Mouse (Mus musculus): ENCODE measurements at regions not wholly inside any gene's neighbourhood (a gene's known extent, or its start where the extent isn't known, plus 50 kb on each side); places are given as distances from the start of the nearest gene placed in this dataset.

DNA sequence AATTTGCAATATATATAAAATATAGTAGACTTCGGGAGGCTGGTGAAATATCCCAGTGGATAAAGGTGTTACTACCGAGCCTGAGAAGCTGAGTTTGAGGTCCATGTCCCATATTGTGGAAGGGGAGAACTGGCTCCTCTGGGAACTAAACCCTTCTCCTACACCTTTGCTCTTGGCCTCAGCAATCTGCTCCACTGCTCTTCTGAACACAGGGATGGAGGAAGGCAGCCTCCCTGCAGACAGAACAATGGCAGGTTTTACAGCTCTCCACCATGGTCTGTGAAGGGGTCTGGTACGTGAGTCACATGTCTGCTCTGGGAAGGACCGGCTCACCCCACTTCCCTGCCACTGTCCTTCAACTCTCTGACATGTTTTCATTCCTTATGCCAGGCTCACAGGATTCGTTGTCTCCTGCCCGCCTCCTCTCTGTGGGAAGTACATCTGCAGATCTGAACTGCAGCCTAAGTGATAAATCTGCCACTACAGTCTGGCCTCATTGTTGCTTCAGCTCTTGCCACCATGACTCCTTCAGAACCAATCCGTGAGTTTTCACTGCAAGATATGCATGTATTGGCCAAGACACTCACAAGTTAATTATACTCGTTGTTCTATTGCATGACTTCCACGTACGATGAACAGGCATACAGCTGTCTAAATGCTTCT, 220.0 kb upstream of the Gm9767 start:
- in situ Hi-C loops (cut with MboI; ENCODE audit: low pct_unique_long_range_greater_than_20kb in 1 of 2, low sequenced_read_pairs in 2 of 2, unreplicated experiment in 1 of 2), result no loop called here

- in situ Hi-C loops (cut with MboI; ENCODE audit: low pct_unique_long_range_greater_than_20kb in 1 of 2, low sequenced_read_pairs in 2 of 2, unreplicated experiment in 1 of 2), result no loop called here
These were observed 233.7 kb upstream of the Gm9767 start for GRCm38 (mm10) chr10:25844348-25844747.

- in situ Hi-C loops (cut with MboI; ENCODE audit: low pct_unique_long_range_greater_than_20kb in 1 of 2, low sequenced_read_pairs in 2 of 2, unreplicated experiment in 1 of 2), result no loop called here
These were observed 248.8 kb upstream of the Gm9767 start for GRCm38 (mm10) chr10:25829275-25829674.

- in situ Hi-C loops (cut with MboI; ENCODE audit: low pct_unique_long_range_greater_than_20kb in 1 of 2, low sequenced_read_pairs in 2 of 2, unreplicated experiment in 1 of 2), result no loop called here
These were observed 268.2 kb upstream of the Smlr1 start for GRCm38 (mm10) chr10:25804223-25804622.

GRCm38 (mm10) chr10:25801499-25801898, 265.4 kb upstream of the Smlr1 start:
- in situ Hi-C loops (cut with MboI; ENCODE audit: low pct_unique_long_range_greater_than_20kb in 1 of 2, low sequenced_read_pairs in 2 of 2, unreplicated experiment in 1 of 2), result no loop called here

- in situ Hi-C loops (cut with MboI; ENCODE audit: low pct_unique_long_range_greater_than_20kb in 1 of 2, low sequenced_read_pairs in 2 of 2, unreplicated experiment in 1 of 2), result no loop called here
These were observed 262.8 kb upstream of the Smlr1 start for GRCm38 (mm10) chr10:25798881-25799280.

DNA sequence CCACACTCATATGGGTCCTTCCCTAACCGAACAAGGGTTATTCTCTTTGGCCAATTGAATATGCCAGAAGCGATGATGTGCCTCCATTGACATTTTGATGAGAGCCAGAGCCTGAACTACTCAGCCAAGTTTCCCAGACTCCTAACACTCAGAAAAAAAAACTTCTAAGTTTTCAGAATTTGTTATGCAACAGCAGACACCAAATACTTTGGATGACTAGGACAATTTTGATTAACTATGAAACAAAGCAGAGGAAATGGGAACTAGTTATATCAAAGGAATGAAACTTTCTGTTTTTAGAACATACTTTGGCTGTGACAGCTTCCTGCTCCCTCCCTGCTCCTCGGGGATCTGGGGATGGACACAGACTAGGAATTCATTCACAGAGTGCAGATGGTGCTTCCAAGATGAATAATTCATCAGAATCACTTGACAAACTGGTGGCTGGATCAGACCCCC, 254.3 kb upstream of the Smlr1 start:
- in situ Hi-C loops (cut with MboI; ENCODE audit: low pct_unique_long_range_greater_than_20kb in 1 of 2, low sequenced_read_pairs in 2 of 2, unreplicated experiment in 1 of 2), result no loop called here

DNA sequence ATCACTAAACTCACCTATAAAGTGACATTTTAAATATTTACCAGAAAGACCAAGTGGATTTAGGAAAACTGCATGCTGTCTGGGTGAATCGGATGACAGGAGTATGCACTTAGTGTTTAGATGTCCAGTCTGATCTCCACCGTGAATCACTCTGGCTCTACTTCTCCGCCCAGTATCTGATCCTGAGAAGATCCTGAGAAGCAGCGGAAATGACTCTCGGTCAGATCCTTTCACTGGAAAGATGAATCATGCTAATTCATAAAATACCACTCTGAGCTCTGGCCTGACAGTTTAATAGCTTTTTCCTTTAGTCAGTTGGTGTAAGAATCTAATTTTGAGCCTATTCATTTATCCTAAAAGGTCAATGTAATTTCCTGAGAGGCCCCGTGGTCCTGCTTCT, 252.6 kb upstream of the Smlr1 start:
- in situ Hi-C loops (cut with MboI; ENCODE audit: low pct_unique_long_range_greater_than_20kb in 1 of 2, low sequenced_read_pairs in 2 of 2, unreplicated experiment in 1 of 2), result no loop called here

DNA sequence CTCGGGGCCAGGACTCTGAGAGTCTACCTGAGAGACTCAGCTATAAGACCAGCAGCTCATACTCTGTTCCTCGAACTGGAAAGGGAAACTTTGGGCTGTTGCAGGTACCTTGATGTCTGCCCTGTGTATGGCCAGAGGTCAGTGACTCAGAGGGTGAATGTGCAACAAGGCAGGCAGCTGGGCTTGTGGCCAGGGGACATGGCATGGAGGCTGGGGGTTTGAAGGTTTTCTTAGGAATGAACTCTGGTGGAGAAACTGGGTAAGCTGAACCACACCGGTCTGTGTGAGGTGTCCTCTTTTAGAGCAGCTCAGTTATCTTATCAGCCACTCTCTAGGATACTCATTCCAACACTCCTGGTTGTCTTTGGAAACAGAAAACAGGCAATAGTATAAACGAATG, 251.9 kb upstream of the Smlr1 start:
- in situ Hi-C loops (cut with MboI; ENCODE audit: low pct_unique_long_range_greater_than_20kb in 1 of 2, low sequenced_read_pairs in 2 of 2, unreplicated experiment in 1 of 2), result no loop called here

GRCm38 (mm10) chr10:25783861-25784260, 247.8 kb upstream of the Smlr1 start:
- in situ Hi-C loops (cut with MboI; ENCODE audit: low pct_unique_long_range_greater_than_20kb in 1 of 2, low sequenced_read_pairs in 2 of 2, unreplicated experiment in 1 of 2), result no loop called here

DNA sequence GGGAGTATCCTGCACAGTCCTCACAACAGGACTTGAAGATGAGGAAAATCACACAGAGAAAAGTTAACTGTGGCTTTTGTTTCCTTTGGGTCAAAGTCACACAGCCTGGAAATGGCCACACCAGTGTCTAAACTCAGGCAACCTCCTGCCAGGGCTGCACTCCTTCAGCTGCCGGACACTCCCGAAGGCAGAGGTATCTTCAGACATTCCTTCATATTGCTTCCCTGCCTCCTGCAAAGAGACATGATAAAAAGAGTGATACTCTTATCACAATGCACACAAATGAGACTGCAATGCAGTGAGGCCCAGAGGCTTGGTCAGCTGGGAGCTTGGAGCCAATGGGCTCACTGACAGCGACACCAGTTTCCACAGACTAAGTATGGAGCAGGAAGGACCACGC, 243.4 kb upstream of the Smlr1 start:
- in situ Hi-C loops (cut with MboI; ENCODE audit: low pct_unique_long_range_greater_than_20kb in 1 of 2, low sequenced_read_pairs in 2 of 2, unreplicated experiment in 1 of 2), result no loop called here

- in situ Hi-C loops (cut with MboI; ENCODE audit: low pct_unique_long_range_greater_than_20kb in 1 of 2, low sequenced_read_pairs in 2 of 2, unreplicated experiment in 1 of 2), result no loop called here
These were observed 241.7 kb upstream of the Smlr1 start for GRCm38 (mm10) chr10:25777717-25778116.

GRCm38 (mm10) chr10:25776697-25777096, 240.6 kb upstream of the Smlr1 start:
- in situ Hi-C loops (cut with MboI; ENCODE audit: low pct_unique_long_range_greater_than_20kb in 1 of 2, low sequenced_read_pairs in 2 of 2, unreplicated experiment in 1 of 2), result no loop called here

DNA sequence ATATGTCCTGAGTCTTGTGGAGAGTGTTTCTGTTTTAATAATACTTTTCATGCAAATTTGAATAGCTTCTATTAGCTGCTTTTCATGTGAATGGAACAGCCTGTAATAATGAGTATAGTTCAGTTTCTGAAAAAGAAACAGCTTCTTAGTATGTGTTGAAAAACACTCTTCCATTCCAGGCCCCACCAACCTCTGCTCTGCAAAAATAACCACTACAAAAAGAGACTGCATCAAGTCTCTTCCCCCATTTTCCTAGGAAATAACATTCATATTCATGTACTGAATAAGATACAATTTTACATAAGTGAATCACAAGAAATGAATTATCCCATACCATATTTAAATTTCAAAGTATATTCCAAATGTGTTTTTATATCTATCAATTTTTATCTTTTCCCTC, 234.0 kb upstream of the Smlr1 start:
- in situ Hi-C loops (cut with MboI; ENCODE audit: low pct_unique_long_range_greater_than_20kb in 1 of 2, low sequenced_read_pairs in 2 of 2, unreplicated experiment in 1 of 2), result no loop called here

- in situ Hi-C loops (cut with MboI; ENCODE audit: low pct_unique_long_range_greater_than_20kb in 1 of 2, low sequenced_read_pairs in 2 of 2, unreplicated experiment in 1 of 2), result no loop called here
These were observed 232.4 kb upstream of the Smlr1 start for GRCm38 (mm10) chr10:25768456-25768855.

DNA sequence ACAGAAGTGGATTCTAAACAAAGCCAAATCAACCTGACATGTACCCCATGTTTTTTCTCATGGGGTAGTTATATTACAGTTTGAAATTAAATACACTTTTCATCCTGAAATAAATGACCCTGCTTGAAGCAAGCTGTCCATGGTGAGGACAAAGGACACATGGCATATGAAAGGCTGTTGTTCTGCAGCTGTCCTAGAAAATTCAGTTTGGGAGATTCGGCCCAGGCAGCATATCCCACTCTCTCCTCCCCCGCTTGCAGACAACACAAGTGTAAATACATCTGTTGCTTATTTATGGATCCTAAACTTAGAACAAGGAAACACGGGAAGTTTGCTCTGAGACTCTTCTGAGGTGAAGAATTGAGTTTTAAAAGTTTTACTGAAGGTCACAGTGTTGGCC, 218.2 kb upstream of the Smlr1 start:
- in situ Hi-C loops (cut with MboI; ENCODE audit: low pct_unique_long_range_greater_than_20kb in 1 of 2, low sequenced_read_pairs in 2 of 2, unreplicated experiment in 1 of 2), result no loop called here

- in situ Hi-C loops (cut with MboI; ENCODE audit: low pct_unique_long_range_greater_than_20kb in 1 of 2, low sequenced_read_pairs in 2 of 2, unreplicated experiment in 1 of 2), result no loop called here
These were observed 206.6 kb upstream of the Smlr1 start for GRCm38 (mm10) chr10:25742678-25743077.

GRCm38 (mm10) chr10:25740956-25741355, 204.9 kb upstream of the Smlr1 start:
- in situ Hi-C loops (cut with MboI; ENCODE audit: low pct_unique_long_range_greater_than_20kb in 1 of 2, low sequenced_read_pairs in 2 of 2, unreplicated experiment in 1 of 2), result no loop called here

- in situ Hi-C loops (cut with MboI; ENCODE audit: low pct_unique_long_range_greater_than_20kb in 1 of 2, low sequenced_read_pairs in 2 of 2, unreplicated experiment in 1 of 2), result no loop called here
These were observed 194.4 kb upstream of the Smlr1 start for GRCm38 (mm10) chr10:25730470-25730869.

DNA sequence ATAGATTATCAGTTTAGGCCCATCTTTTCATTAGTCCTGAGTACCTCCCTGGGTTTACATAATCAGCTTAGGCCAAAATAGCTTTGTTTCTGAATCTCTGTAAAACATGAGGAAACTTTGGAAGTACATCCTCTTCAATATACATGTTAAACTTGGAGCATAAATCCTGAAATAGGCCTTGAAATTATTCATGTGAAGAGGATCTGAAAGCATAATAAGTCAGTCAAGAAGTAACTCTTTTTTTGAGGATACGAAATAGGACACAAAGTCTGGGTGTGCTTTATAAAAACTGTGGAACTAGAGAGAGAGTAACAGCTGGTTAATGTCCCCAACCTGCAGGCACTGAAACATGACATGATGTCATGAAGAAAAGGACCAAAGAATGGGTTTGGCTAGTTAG, 187.9 kb upstream of the Smlr1 start:
- in situ Hi-C loops (cut with MboI; ENCODE audit: low pct_unique_long_range_greater_than_20kb in 1 of 2, low sequenced_read_pairs in 2 of 2, unreplicated experiment in 1 of 2), result no loop called here

DNA sequence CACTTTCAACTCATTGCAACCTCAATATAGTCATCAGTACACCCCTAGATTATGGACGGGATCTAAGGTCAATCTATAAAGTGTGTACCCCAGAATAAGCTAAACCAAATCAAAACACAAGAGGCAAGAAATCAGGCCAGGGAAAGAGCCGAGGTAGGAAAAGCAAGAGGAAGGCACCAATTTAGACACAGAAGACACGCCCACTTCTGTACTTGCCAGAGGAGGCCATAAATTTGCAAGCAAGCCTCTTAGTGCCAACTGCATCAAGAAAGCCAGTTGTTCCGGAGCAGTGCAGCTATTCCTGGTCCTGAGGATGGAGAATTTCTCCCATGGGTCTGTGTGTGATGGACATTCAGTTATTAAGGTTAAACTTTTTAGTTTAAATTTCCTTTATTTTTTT, 179.7 kb upstream of the Smlr1 start:
- in situ Hi-C loops (cut with MboI; ENCODE audit: low pct_unique_long_range_greater_than_20kb in 1 of 2, low sequenced_read_pairs in 2 of 2, unreplicated experiment in 1 of 2), result no loop called here
